Mouse (Mus musculus) brain, embryonic 14.5 days (tissue): ENCODE data around the gene Cnot4.

Experiments
- CTCF ChIP-seq: fragments of 200-500 bp; IDR thresholded peaks from 2 replicates; pipeline ENCODE4 v1.5.1; 2012; ENCODE audit warnings: inconsistent platforms, mild to moderate bottlenecking, moderate library complexity, borderline replicate concordance; ENCODE audit not compliant: insufficient read depth, insufficient read length; ENCODE audit errors: extremely low read depth
- POLR2A ChIP-seq: fragments of 200-500 bp; IDR thresholded peaks from 2 replicates; pipeline ENCODE4 v1.6.1; 2012; ENCODE audit warnings: mild to moderate bottlenecking, inconsistent platforms, borderline replicate concordance; ENCODE audit not compliant: poor library complexity, insufficient read depth, insufficient read length, severe bottlenecking; ENCODE audit errors: extremely low read depth

- no peak for TF ChIP-seq POLR2A
- no peak for TF ChIP-seq CTCF
These were observed 21.0 kb upstream of the Cnot4 start for GRCm38 (mm10) chr6:35154540-35154939.
